Mouse (Mus musculus): ENCODE measurements at regions not wholly inside any gene's neighbourhood (a gene's known extent, or its start where the extent isn't known, plus 50 kb on each side); places are given as distances from the start of the nearest gene placed in this dataset.

GRCm38 (mm10) chr17:45886420-45887049 is 145.6 kb downstream of the Vegfa start:
- Histone ChIP-seq H3K4me2 (no peak overlapping the region; the same call in 1 of the 2 replicates), H3K9ac (replicated peaks) (no peak overlapping the region), H3K9me3 (replicated peaks) (no peaks in the 10 kb centered on the region), H3K4me1 (peaks cover 11% of the 10 kb centered on the region), H3K36me3 (no peaks in the 10 kb centered on the region), H3K4me3 (replicated peaks) (no peak overlapping the region), H3K27me3 (replicated peaks) (no peaks in the 10 kb centered on the region; the same call in 1 of the 2 replicates), H3K27ac (replicated peaks) (no peak overlapping the region)
- no peak for ATAC-seq (ENCODE audit: low FRiP score)
- WGBS: 7% methylated on average over 17 of the region's 17 CpGs

DNA sequence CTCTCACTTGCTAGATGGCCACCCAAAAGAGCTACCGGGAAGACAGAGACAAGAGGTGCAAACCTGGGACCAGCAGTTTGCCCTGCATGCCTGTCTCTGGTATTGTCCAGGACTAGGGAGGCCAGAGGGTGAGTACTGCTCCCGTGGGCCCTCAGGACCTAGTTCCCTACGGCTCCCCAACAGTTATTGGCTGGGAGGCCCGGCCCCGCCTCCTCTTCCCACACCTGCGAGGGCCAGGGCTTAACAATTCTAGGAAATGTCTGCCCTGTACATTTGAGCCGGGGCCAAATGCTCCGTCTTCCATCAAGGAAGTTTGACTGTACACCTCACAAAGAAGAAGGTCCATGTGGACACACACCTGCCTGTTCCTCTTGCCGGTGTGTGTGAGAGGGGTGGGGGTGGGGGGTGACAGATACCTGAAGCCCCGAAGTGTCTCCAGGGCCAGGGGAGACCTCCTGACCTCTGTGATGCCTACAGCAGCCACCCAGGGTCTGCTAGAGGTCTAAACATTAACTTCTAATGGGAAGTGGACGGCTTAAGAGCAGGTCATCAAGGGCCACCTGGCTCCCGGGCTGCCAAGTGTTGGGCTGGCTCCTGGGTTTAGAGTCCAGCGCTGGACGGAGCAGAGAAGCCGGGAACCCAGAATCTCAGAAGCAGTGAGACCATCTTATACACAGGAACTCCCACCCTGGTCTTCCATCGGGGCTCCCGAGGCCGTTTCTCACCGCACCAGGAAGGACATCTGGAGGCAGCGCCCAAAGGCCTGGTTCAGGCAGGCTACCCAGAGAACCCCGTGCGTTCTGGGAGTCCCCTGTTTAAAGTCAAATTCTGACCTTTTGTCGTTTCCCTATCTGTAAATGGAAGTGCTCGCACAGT is 146.5 kb downstream of the Vegfa start:
- Histone ChIP-seq H3K36me3 (no peaks in the 10 kb centered on the region), H3K9ac (replicated peaks) (no peak overlapping the region), H3K9me3 (replicated peaks) (no peaks in the 10 kb centered on the region), H3K27me3 (replicated peaks) (no peaks in the 10 kb centered on the region; the same call in 1 of the 2 replicates), H3K4me1 (peaks cover 11% of the 10 kb centered on the region), H3K4me3 (replicated peaks) (no peak overlapping the region), H3K27ac (replicated peaks) (no peak overlapping the region), H3K4me2 (no peak overlapping the region; the same call in 1 of the 2 replicates)
- 68% methylated on average over 24 of the region's 24 CpGs for WGBS
- no peak for ATAC-seq (ENCODE audit: low FRiP score)

GRCm38 (mm10) chr17:45884021-45884722 is 148.0 kb downstream of the Vegfa start:
- Histone ChIP-seq H3K9ac (replicated peaks) (no peak overlapping the region), H3K4me1 (peaks cover 11% of the 10 kb centered on the region), H3K4me3 (replicated peaks) (no peak overlapping the region), H3K27me3 (replicated peaks) (no peaks in the 10 kb centered on the region; the same call in 1 of the 2 replicates), H3K4me2 (no peak overlapping the region), H3K27ac (replicated peaks) (no peak overlapping the region), H3K9me3 (replicated peaks) (no peaks in the 10 kb centered on the region), H3K36me3 (no peaks in the 10 kb centered on the region)
- ATAC-seq (ENCODE audit: low FRiP score): no peak
- 75% methylated on average over 9 of the region's 9 CpGs for WGBS

DNA sequence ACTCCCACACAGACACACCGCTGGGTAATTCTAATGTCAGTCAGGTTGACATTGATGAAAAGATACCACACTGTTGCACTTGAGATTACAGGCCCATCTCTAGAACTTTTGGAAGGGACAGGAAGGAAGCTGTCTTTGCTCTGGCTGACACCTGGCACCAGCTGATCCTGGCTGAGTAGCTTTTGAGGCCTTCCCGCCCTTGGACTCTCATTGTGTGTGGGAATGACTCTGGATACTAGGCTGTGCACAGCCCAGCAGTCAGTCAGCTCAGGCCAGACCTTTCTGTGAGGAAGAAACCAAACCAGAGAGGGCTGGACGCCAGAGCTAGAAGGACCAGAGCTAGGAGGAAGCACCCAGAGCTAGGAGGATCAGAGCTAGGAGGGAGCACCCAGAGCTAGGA is 149.0 kb upstream of the 1600014C23Rik start:
- Histone ChIP-seq H3K36me3 (no peaks in the 10 kb centered on the region), H3K4me1 (peaks cover 11% of the 10 kb centered on the region), H3K27ac (replicated peaks) (no peak overlapping the region), H3K9ac (replicated peaks) (no peak overlapping the region), H3K4me2 (no peak overlapping the region), H3K27me3 (replicated peaks) (no peaks in the 10 kb centered on the region; the same call in 1 of the 2 replicates), H3K4me3 (replicated peaks) (no peak overlapping the region), H3K9me3 (replicated peaks) (no peaks in the 10 kb centered on the region)
- no peak for ATAC-seq (ENCODE audit: low FRiP score)
- WGBS: 81% methylated on average over 3 of the region's 3 CpGs

GRCm38 (mm10) chr17:45881284-45881683 is 147.6 kb upstream of the 1600014C23Rik start:
- no peak overlapping the region for H3K9ac ChIP-seq (replicated peaks)
- peaks cover 7% of the 10 kb centered on the region for H3K4me1 ChIP-seq
- H3K4me2 ChIP-seq: no peak overlapping the region
- peaks cover 6% of the 10 kb centered on the region; the same call in 1 of the 2 replicates for H3K27me3 ChIP-seq (replicated peaks)
- 92% methylated on average over 9 of the region's 9 CpGs for WGBS
- H3K27ac ChIP-seq (replicated peaks): no peak overlapping the region
- no peaks in the 10 kb centered on the region for H3K36me3 ChIP-seq
- ATAC-seq (ENCODE audit: low FRiP score): no peak
- H3K4me3 ChIP-seq (replicated peaks): no peak overlapping the region
- no peaks in the 10 kb centered on the region for H3K9me3 ChIP-seq (replicated peaks)

DNA sequence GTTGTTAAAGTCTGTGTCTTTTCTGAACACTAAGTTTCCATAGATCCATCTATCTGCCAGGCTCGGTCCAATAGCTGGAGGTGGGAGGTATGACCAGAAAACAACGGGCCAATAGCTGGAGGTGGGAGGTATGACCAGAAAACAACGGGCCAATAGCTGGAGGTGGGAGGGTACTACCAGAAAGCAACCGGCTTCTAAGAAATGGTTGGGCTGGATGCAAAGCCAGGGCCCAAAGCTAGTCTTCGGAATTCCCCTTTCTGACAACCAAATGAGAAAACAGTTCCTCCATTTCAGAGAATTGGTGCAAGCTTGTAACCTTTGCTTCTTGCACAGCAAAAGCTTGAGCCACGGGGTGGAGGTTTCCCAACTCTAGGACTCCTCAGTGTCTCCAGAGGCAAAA is 147.1 kb upstream of the 1600014C23Rik start:
- no peak overlapping the region for H3K9ac ChIP-seq (replicated peaks)
- ATAC-seq (ENCODE audit: low FRiP score): no peak

GRCm38 (mm10) chr17:45879478-45880250 is 146.0 kb upstream of the 1600014C23Rik start:
- H3K4me1 ChIP-seq: no peaks in the 10 kb centered on the region
- no peak overlapping the region for H3K4me3 ChIP-seq (replicated peaks)
- no peak overlapping the region for H3K9ac ChIP-seq (replicated peaks)
- no peaks in the 10 kb centered on the region for H3K36me3 ChIP-seq
- 74% methylated on average over 6 of the region's 6 CpGs for WGBS
- H3K27ac ChIP-seq (replicated peaks): no peak overlapping the region
- 0 out of 2 replicates have a peak, but pooled peaks cover 6% of the 10 kb centered on the region for H3K27me3 ChIP-seq (replicated peaks)
- no peaks in the 10 kb centered on the region for H3K9me3 ChIP-seq (replicated peaks)
- no peak for ATAC-seq (ENCODE audit: low FRiP score)
- H3K4me2 ChIP-seq: no peak overlapping the region

More for the DNA sequence above, 147.1 kb upstream of the 1600014C23Rik start:
- H3K27ac ChIP-seq (replicated peaks): no peak overlapping the region
- no peak overlapping the region for H3K4me3 ChIP-seq (replicated peaks)
- H3K4me1 ChIP-seq: peaks cover 2% of the 10 kb centered on the region; the same call in 1 of the 2 replicates
- 87% methylated on average over 6 of the region's 6 CpGs for WGBS
- H3K9me3 ChIP-seq (replicated peaks): no peaks in the 10 kb centered on the region
- peaks cover 6% of the 10 kb centered on the region; the same call in 1 of the 2 replicates for H3K27me3 ChIP-seq (replicated peaks)
- no peaks in the 10 kb centered on the region for H3K36me3 ChIP-seq
- H3K4me2 ChIP-seq: no peak overlapping the region

GRCm38 (mm10) chr17:45878394-45878793 is 144.8 kb upstream of the 1600014C23Rik start:
- H3K27me3 ChIP-seq (replicated peaks): 0 out of 2 replicates have a peak, but pooled peaks cover 6% of the 10 kb centered on the region
- ATAC-seq (ENCODE audit: low FRiP score): no peak
- no peak overlapping the region for H3K27ac ChIP-seq (replicated peaks)
- 87% methylated on average over 6 of the region's 6 CpGs for WGBS
- no peak overlapping the region for H3K4me3 ChIP-seq (replicated peaks)
- H3K9ac ChIP-seq (replicated peaks): no peak overlapping the region
- no peaks in the 10 kb centered on the region for H3K9me3 ChIP-seq (replicated peaks)
- peaks cover 12% of the 10 kb centered on the region for H3K4me1 ChIP-seq
- H3K36me3 ChIP-seq: no peaks in the 10 kb centered on the region
- no peak overlapping the region for H3K4me2 ChIP-seq

GRCm38 (mm10) chr17:45875325-45875724 is 141.7 kb upstream of the 1600014C23Rik start:
- H3K27ac ChIP-seq (replicated peaks): no peak overlapping the region
- H3K4me1 ChIP-seq: peaks cover 23% of the 10 kb centered on the region
- no peak overlapping the region for H3K4me3 ChIP-seq (replicated peaks)
- H3K27me3 ChIP-seq (replicated peaks): 0 out of 2 replicates have a peak, but pooled peaks cover 9% of the 10 kb centered on the region
- ATAC-seq (ENCODE audit: low FRiP score): no peak
- no peaks in the 10 kb centered on the region for H3K9me3 ChIP-seq (replicated peaks)
- no peaks in the 10 kb centered on the region for H3K36me3 ChIP-seq
- WGBS: 92% methylated on average over 8 of the region's 8 CpGs
- no peak overlapping the region for H3K9ac ChIP-seq (replicated peaks)
- no peak overlapping the region for H3K4me2 ChIP-seq

GRCm38 (mm10) chr17:45873996-45874395 is 140.4 kb upstream of the 1600014C23Rik start:
- H3K27me3 ChIP-seq (replicated peaks): 0 out of 2 replicates have a peak, but pooled peaks cover 9% of the 10 kb centered on the region
- peaks cover 23% of the 10 kb centered on the region for H3K4me1 ChIP-seq
- peak; percentile 55; the same call in 1 of the 2 replicates for ATAC-seq (ENCODE audit: low FRiP score)
- H3K9me3 ChIP-seq (replicated peaks): no peaks in the 10 kb centered on the region
- 15% methylated on average over 8 of the region's 8 CpGs for WGBS
- H3K27ac ChIP-seq (replicated peaks): peak overlapping the region; percentile 45; the same call in 1 of the 2 replicates
- H3K9ac ChIP-seq (replicated peaks): no peak overlapping the region
- H3K36me3 ChIP-seq: no peaks in the 10 kb centered on the region
- H3K4me2 ChIP-seq: peak overlapping the region; percentile 45
- H3K4me3 ChIP-seq (replicated peaks): no peak overlapping the region

Measured in neural tube, embryonic 15.5 days (tissue).